Mouse (Mus musculus) hindbrain, embryonic 15.5 days (tissue): ENCODE results near the gene Tm6sf2. TPM values are rescaled to one million over a fixed set of nuclear protein-coding genes. Genes with fewer than 3 reads are reported as not detected.

Experiments
- ATAC-seq: fragments of 200-750 bp; cut with Nextera tagmentation; 2 replicates; pipeline ENCODE4 v1.8.0; 2017; ENCODE audit warnings: low read depth, moderate number of reproducible peaks, moderate TSS enrichment; ENCODE audit not compliant: low FRiP score
- H3K27ac ChIP-seq: fragments of 300-500 bp; sonication (generic); replicated peaks from 2 replicates; pipeline ENCODE4 v1.5.1; 2015; ENCODE audit warnings: mild to moderate bottlenecking, inconsistent platforms
- H3K27me3 ChIP-seq: fragments of 300-500 bp; sonication (generic); 2 replicates; pipeline ENCODE4 v1.6.1; 2015; ENCODE audit warnings: control low read depth, inconsistent platforms
- H3K36me3 ChIP-seq: fragments of 300-500 bp; sonication (generic); 2 replicates; pipeline ENCODE4 v1.6.1; 2015; ENCODE audit warnings: control low read depth, inconsistent platforms
- H3K4me1 ChIP-seq: fragments of 300-500 bp; sonication (generic); replicated peaks from 2 replicates; pipeline ENCODE4 v1.6.1; 2015; ENCODE audit warnings: control low read depth, inconsistent platforms
- H3K4me2 ChIP-seq: fragments of 300-500 bp; sonication (generic); 2 replicates; pipeline ENCODE4 v1.6.1; 2015; ENCODE audit warnings: moderate library complexity, mild to moderate bottlenecking, inconsistent platforms
- H3K4me3 ChIP-seq: fragments of 300-500 bp; sonication (generic); 2 replicates; pipeline ENCODE4 v1.5.1; 2015; ENCODE audit warnings: mild to moderate bottlenecking, inconsistent platforms
- H3K9ac ChIP-seq: fragments of 300-500 bp; sonication (generic); 2 replicates; pipeline ENCODE4 v1.6.1; 2015; ENCODE audit warnings: inconsistent platforms
- H3K9me3 ChIP-seq: fragments of 300-500 bp; sonication (generic); 2 replicates; pipeline ENCODE4 v1.6.1; 2016; ENCODE audit warnings: control low read depth, inconsistent platforms
- WGBS: fragments of 180-500 bp; shearing (Covaris S2); methylation state at CpG from one replicate; pipeline ENCODE4 v1.1.7; 2015; 5-methylcytosine and 5-hydroxymethylcytosine counted together
- polyA plus RNA-seq: library from polyadenylated mRNA; unstranded; fragments of >200 nt; fragmentation: Nextera tagmentation; extraction: Ambion mirVana; gene quantifications from 2 replicates; pipeline ENCODE4 v1.2.1, GENCODE M21; 2015

Tm6sf2 gene
- polyA plus RNA-seq, 1 experiment from 2014 or later, result 2.8 TPM

- ATAC-seq, result no peak
- Histone ChIP-seq H3K9me3 (no peaks in the 10 kb centered on the region), H3K27ac (no peak overlapping the region), H3K36me3 (peaks cover 39% of the 10 kb centered on the region), H3K4me2 (no peak overlapping the region), H3K4me1 (0 out of 2 replicates have a peak, but pooled peaks cover 4% of the 10 kb centered on the region), H3K4me3 (no peak overlapping the region), H3K9ac (no peak overlapping the region), H3K27me3 (no peaks in the 10 kb centered on the region)
- WGBS, result 86% methylated on average over 2 of the region's 2 CpGs
Measured at GRCm38 (mm10) chr8:70071836-70072440, 786 bp upstream of the Tm6sf2 start.

GRCm38 (mm10) chr8:70073120-70073519 lies 396 bp downstream of the Tm6sf2 start:
- Histone ChIP-seq H3K4me3 (no peak overlapping the region), H3K4me2 (0 out of 2 replicates have a peak overlapping the region, but pooled peaks have one; percentile 15), H3K9ac (no peak overlapping the region), H3K27me3 (no peaks in the 10 kb centered on the region), H3K9me3 (no peaks in the 10 kb centered on the region), H3K27ac (no peak overlapping the region), H3K36me3 (peaks cover 29% of the 10 kb centered on the region), H3K4me1 (0 out of 2 replicates have a peak, but pooled peaks cover 4% of the 10 kb centered on the region)
- no peak for ATAC-seq
- 65% methylated on average over 8 of the region's 8 CpGs for WGBS

- Histone ChIP-seq H3K4me1 (0 out of 2 replicates have a peak, but pooled peaks cover 4% of the 10 kb centered on the region), H3K27me3 (no peaks in the 10 kb centered on the region), H3K36me3 (peaks cover 25% of the 10 kb centered on the region), H3K4me2 (no peak overlapping the region), H3K4me3 (no peak overlapping the region), H3K27ac (no peak overlapping the region), H3K9ac (no peak overlapping the region), H3K9me3 (no peaks in the 10 kb centered on the region)
- no peak for ATAC-seq
- WGBS, result 86% methylated on average over 1 of the region's 1 CpGs
Measured at GRCm38 (mm10) chr8:70073682-70074081, 958 bp downstream of the Tm6sf2 start.

GRCm38 (mm10) chr8:70081976-70082375 lies 9.3 kb downstream of the Tm6sf2 start:
- no peaks in the 10 kb centered on the region for H3K36me3 ChIP-seq
- H3K9me3 ChIP-seq, result no peaks in the 10 kb centered on the region
- peaks cover 53% of the 10 kb centered on the region for H3K27me3 ChIP-seq
- H3K27ac ChIP-seq, result no peak overlapping the region
- H3K9ac ChIP-seq, result no peak overlapping the region
- H3K4me2 ChIP-seq, result no peak overlapping the region
- H3K4me1 ChIP-seq, result peaks cover 22% of the 10 kb centered on the region
- 85% methylated on average over 2 of the region's 2 CpGs for WGBS
- H3K4me3 ChIP-seq, result no peak overlapping the region
- no peak for ATAC-seq

- peaks cover 65% of the 10 kb centered on the region for H3K27me3 ChIP-seq
- H3K4me3 ChIP-seq, result peak within 1 kb of the TSS; percentile 39
- WGBS, result under 1% methylated on average over 26 of the region's 26 CpGs
Measured at GRCm38 (mm10) chr8:70083285-70083684, 10.6 kb downstream of the Tm6sf2 start, which contains the start of gene Hapln4. Gene Hapln4 (plus strand): TSS chr8:70083457.

GRCm38 (mm10) chr8:70084191-70085065 lies 11.7 kb downstream of the Tm6sf2 start:
- peaks cover 75% of the 10 kb centered on the region for H3K27me3 ChIP-seq
- peak overlapping the region; percentile 39 for H3K4me3 ChIP-seq
- WGBS, result 1% methylated on average over 71 of the region's 71 CpGs
- peaks cover 43% of the 10 kb centered on the region for H3K4me1 ChIP-seq
- no peak overlapping the region for H3K27ac ChIP-seq
- peak; percentile 17; the same call in 1 of the 2 replicates for ATAC-seq
- peak overlapping the region; percentile 44 for H3K9ac ChIP-seq
- H3K36me3 ChIP-seq, result no peaks in the 10 kb centered on the region
- peak overlapping the region; percentile 79 for H3K4me2 ChIP-seq
- H3K9me3 ChIP-seq, result no peaks in the 10 kb centered on the region

More at GRCm38 (mm10) chr8:70083285-70083684, 10.6 kb downstream of the Tm6sf2 start, which contains the start of gene Hapln4:
- peaks cover 31% of the 10 kb centered on the region for H3K4me1 ChIP-seq
- no peaks in the 10 kb centered on the region for H3K36me3 ChIP-seq
- H3K27ac ChIP-seq, result no peak within 1 kb of the TSS
- no peaks in the 10 kb centered on the region for H3K9me3 ChIP-seq
- H3K9ac ChIP-seq, result peak within 1 kb of the TSS; percentile 44
- ATAC-seq, result no peak
- H3K4me2 ChIP-seq, result peak within 1 kb of the TSS; percentile 79

GRCm38 (mm10) chr8:70086151-70086550 lies 13.4 kb downstream of the Tm6sf2 start:
- H3K4me1 ChIP-seq, result peaks cover 51% of the 10 kb centered on the region
- WGBS, result 54% methylated on average over 1 of the region's 1 CpGs
- peaks cover 75% of the 10 kb centered on the region for H3K27me3 ChIP-seq

GRCm38 (mm10) chr8:70087237-70087636 lies 14.5 kb downstream of the Tm6sf2 start:
- Histone ChIP-seq H3K27ac (no peak overlapping the region), H3K4me1 (peaks cover 51% of the 10 kb centered on the region), H3K9me3 (no peaks in the 10 kb centered on the region), H3K27me3 (peaks cover 67% of the 10 kb centered on the region), H3K4me2 (no peak overlapping the region), H3K9ac (no peak overlapping the region), H3K36me3 (no peaks in the 10 kb centered on the region), H3K4me3 (no peak overlapping the region)
- ATAC-seq, result no peak
- WGBS, result 6% methylated on average over 7 of the region's 7 CpGs

More at GRCm38 (mm10) chr8:70086151-70086550, 13.4 kb downstream of the Tm6sf2 start:
- Histone ChIP-seq H3K36me3 (no peaks in the 10 kb centered on the region), H3K9me3 (no peaks in the 10 kb centered on the region), H3K4me2 (no peak overlapping the region), H3K27ac (no peak overlapping the region), H3K9ac (no peak overlapping the region), H3K4me3 (no peak overlapping the region)
- no peak for ATAC-seq

- H3K27me3 ChIP-seq, result peaks cover 59% of the 10 kb centered on the region
- H3K27ac ChIP-seq, result no peak overlapping the region
- H3K9me3 ChIP-seq, result no peaks in the 10 kb centered on the region
- peaks cover 50% of the 10 kb centered on the region for H3K4me1 ChIP-seq
- no peaks in the 10 kb centered on the region for H3K36me3 ChIP-seq
- WGBS, result 4% methylated on average over 56 of the region's 56 CpGs
- peak overlapping the region; percentile 38 for H3K4me3 ChIP-seq
- H3K4me2 ChIP-seq, result peak overlapping the region; percentile 89
- ATAC-seq, result peak; percentile 86
- H3K9ac ChIP-seq, result peak overlapping the region; percentile 50
Measured at GRCm38 (mm10) chr8:70087836-70088650, 15.3 kb downstream of the Tm6sf2 start.

- no peak overlapping the region for H3K4me2 ChIP-seq
- no peak overlapping the region for H3K4me3 ChIP-seq
- H3K9me3 ChIP-seq, result no peaks in the 10 kb centered on the region
- H3K9ac ChIP-seq, result no peak overlapping the region
- peaks cover 45% of the 10 kb centered on the region for H3K27me3 ChIP-seq
- 0 out of 2 replicates have a peak overlapping the region, but pooled peaks have one; percentile 12 for H3K27ac ChIP-seq
- peak; percentile 21; the same call in 1 of the 2 replicates for ATAC-seq
- H3K4me1 ChIP-seq, result peaks cover 36% of the 10 kb centered on the region
- H3K36me3 ChIP-seq, result peaks cover 9% of the 10 kb centered on the region
- WGBS, result 29% methylated on average over 9 of the region's 9 CpGs
Measured at GRCm38 (mm10) chr8:70089296-70089960, 16.7 kb downstream of the Tm6sf2 start.

GRCm38 (mm10) chr8:70092786-70093185 lies 20.1 kb downstream of the Tm6sf2 start:
- Histone ChIP-seq H3K36me3 (peaks cover 40% of the 10 kb centered on the region), H3K9me3 (no peaks in the 10 kb centered on the region), H3K27me3 (peaks cover 13% of the 10 kb centered on the region; the same call in 1 of the 2 replicates), H3K4me3 (no peak overlapping the region), H3K27ac (no peak overlapping the region), H3K4me1 (peaks cover 25% of the 10 kb centered on the region), H3K9ac (no peak overlapping the region), H3K4me2 (no peak overlapping the region)
- no peak for ATAC-seq
- 66% methylated on average over 8 of the region's 8 CpGs for WGBS
